Mouse (Mus musculus) embryonic facial prominence, embryonic 14.5 days (tissue): ENCODE measurements around the gene Hp1bp3. TPM values are rescaled to one million over a fixed set of nuclear protein-coding genes. Genes with fewer than 3 reads are reported as not detected.

Experiments used
- ATAC-seq: fragments of 200-750 bp; cut with Nextera tagmentation; 2 replicates; pipeline ENCODE4 v1.8.0; 2017; ENCODE audit warnings: low read depth, moderate number of reproducible peaks, moderate TSS enrichment
- DNase-seq: peaks from one replicate; pipeline ENCODE4 v3.0.0-alpha.2; 2015; ENCODE audit warnings: low spot score
- H3K27ac ChIP-seq: fragments of 300-500 bp; sonication (generic); replicated peaks from 2 replicates; pipeline ENCODE4 v1.5.1; 2014; ENCODE audit warnings: low read depth, mild to moderate bottlenecking, low read length, moderate library complexity
- H3K27me3 ChIP-seq: fragments of 300-500 bp; sonication (generic); replicated peaks from 2 replicates; pipeline ENCODE4 v1.6.1; 2014; ENCODE audit warnings: low read length; ENCODE audit not compliant: control insufficient read depth, insufficient read depth
- H3K36me3 ChIP-seq: fragments of 300-500 bp; sonication (generic); 2 replicates; pipeline ENCODE4 v1.6.1; 2014; ENCODE audit warnings: low read length, mixed read lengths; ENCODE audit not compliant: control insufficient read depth, insufficient read depth
- H3K4me1 ChIP-seq: fragments of 300-500 bp; sonication (generic); 2 replicates; pipeline ENCODE4 v1.6.1; 2014; ENCODE audit warnings: antibody characterized with exemption, low read length; ENCODE audit not compliant: control insufficient read depth, insufficient read depth
- H3K4me2 ChIP-seq: fragments of 300-500 bp; sonication (generic); 2 replicates; pipeline ENCODE4 v1.6.1; 2014; ENCODE audit warnings: low read depth, mild to moderate bottlenecking, low read length, moderate library complexity, mixed read lengths
- H3K4me3 ChIP-seq: fragments of 300-500 bp; sonication (generic); 2 replicates; pipeline ENCODE4 v1.5.1; 2014; ENCODE audit warnings: low read depth, mild to moderate bottlenecking, low read length
- H3K9ac ChIP-seq: fragments of 300-500 bp; sonication (generic); 2 replicates; pipeline ENCODE4 v1.6.1; 2014; ENCODE audit warnings: low read depth, mild to moderate bottlenecking, low read length, moderate library complexity, mixed read lengths
- H3K9me3 ChIP-seq: fragments of 300-500 bp; sonication (generic); 2 replicates; pipeline ENCODE4 v1.6.1; 2016; ENCODE audit warnings: low read length; ENCODE audit not compliant: control insufficient read depth
- WGBS: fragments of 180-500 bp; shearing (Covaris S2); extraction: QIAGEN DNeasy Blood & Tissue Kit; methylation state at CpG from one replicate; pipeline ENCODE4 v1.1.7; 2014; 5-methylcytosine and 5-hydroxymethylcytosine counted together
- polyA plus RNA-seq: library from polyadenylated mRNA; unstranded; fragments of >200 nt; fragmentation: Nextera tagmentation; extraction: Ambion mirVana; gene quantifications from 2 replicates; pipeline ENCODE4 v1.2.1, GENCODE M21; 2014

Gene Hp1bp3
- polyA plus RNA-seq, 1 experiment from 2014 or later: 145 TPM

- H3K36me3 ChIP-seq: no peaks in the 10 kb centered on the region
- 57% methylated on average over 14 of the region's 14 CpGs for WGBS
- no peak overlapping the region for H3K4me2 ChIP-seq
- no peak overlapping the region for H3K4me3 ChIP-seq
- H3K27ac ChIP-seq: no peak overlapping the region
- ATAC-seq (peak; percentile 74), DNase-seq (peak; percentile 90)
- no peak overlapping the region for H3K9ac ChIP-seq
- no peaks in the 10 kb centered on the region for H3K4me1 ChIP-seq
- H3K9me3 ChIP-seq: no peaks in the 10 kb centered on the region
- H3K27me3 ChIP-seq: no peaks in the 10 kb centered on the region
Observed at GRCm38 (mm10) chr4:138272011-138272997, 56.2 kb downstream of the Hp1bp3 start.

GRCm38 (mm10) chr4:138278346-138278745, 62.2 kb downstream of the Hp1bp3 start:
- Histone ChIP-seq H3K9me3 (no peaks in the 10 kb centered on the region), H3K4me3 (no peak overlapping the region), H3K27ac (no peak overlapping the region), H3K9ac (no peak overlapping the region), H3K36me3 (no peaks in the 10 kb centered on the region), H3K4me1 (no peaks in the 10 kb centered on the region), H3K27me3 (no peaks in the 10 kb centered on the region), H3K4me2 (no peak overlapping the region)
- DNase-seq (no peak), ATAC-seq (no peak)
- 68% methylated on average over 6 of the region's 7 CpGs for WGBS

GRCm38 (mm10) chr4:138282834-138283233, 66.7 kb downstream of the Hp1bp3 start:
- Histone ChIP-seq H3K36me3 (no peaks in the 10 kb centered on the region), H3K9me3 (no peaks in the 10 kb centered on the region), H3K27me3 (no peaks in the 10 kb centered on the region), H3K4me1 (no peaks in the 10 kb centered on the region), H3K4me3 (no peak overlapping the region), H3K4me2 (no peak overlapping the region), H3K27ac (no peak overlapping the region), H3K9ac (no peak overlapping the region)
- ATAC-seq (peak; percentile 51), DNase-seq (peak; percentile 83)
- WGBS: 32% methylated on average over 4 of the region's 4 CpGs

- Histone ChIP-seq H3K27ac (no peak overlapping the region), H3K36me3 (no peaks in the 10 kb centered on the region), H3K27me3 (no peaks in the 10 kb centered on the region), H3K4me1 (no peaks in the 10 kb centered on the region), H3K9ac (no peak overlapping the region), H3K4me2 (no peak overlapping the region), H3K9me3 (no peaks in the 10 kb centered on the region), H3K4me3 (no peak overlapping the region)
- no peak for ATAC-seq
- WGBS: 86% methylated on average over 12 of the region's 12 CpGs
- DNase-seq: no peak
Observed at GRCm38 (mm10) chr4:138286411-138286810, 70.3 kb downstream of the Hp1bp3 start.

GRCm38 (mm10) chr4:138288691-138289090, 72.6 kb downstream of the Hp1bp3 start:
- Histone ChIP-seq H3K4me1 (no peaks in the 10 kb centered on the region), H3K36me3 (no peaks in the 10 kb centered on the region), H3K4me2 (no peak overlapping the region), H3K27me3 (no peaks in the 10 kb centered on the region), H3K27ac (no peak overlapping the region), H3K4me3 (no peak overlapping the region), H3K9me3 (no peaks in the 10 kb centered on the region), H3K9ac (no peak overlapping the region)
- DNase-seq (no peak), ATAC-seq (no peak)
- 82% methylated on average over 7 of the region's 7 CpGs for WGBS

- no peak overlapping the region for H3K4me2 ChIP-seq
- no peaks in the 10 kb centered on the region for H3K4me1 ChIP-seq
- no peaks in the 10 kb centered on the region for H3K9me3 ChIP-seq
- 89% methylated on average over 13 of the region's 13 CpGs for WGBS
- no peaks in the 10 kb centered on the region for H3K36me3 ChIP-seq
- H3K27ac ChIP-seq: no peak overlapping the region
- H3K27me3 ChIP-seq: no peaks in the 10 kb centered on the region
- no peak overlapping the region for H3K9ac ChIP-seq
- H3K4me3 ChIP-seq: no peak overlapping the region
- DNase-seq (no peak), ATAC-seq (no peak)
Observed at GRCm38 (mm10) chr4:138292028-138292427, 75.9 kb downstream of the Hp1bp3 start.

- no peak overlapping the region for H3K9ac ChIP-seq
- no peak overlapping the region for H3K27ac ChIP-seq
- no peaks in the 10 kb centered on the region for H3K36me3 ChIP-seq
- WGBS: 76% methylated on average over 18 of the region's 18 CpGs
- no peaks in the 10 kb centered on the region for H3K27me3 ChIP-seq
- H3K4me1 ChIP-seq: no peaks in the 10 kb centered on the region
- peak; percentile 82; the same call in 1 of the 2 replicates for ATAC-seq
- DNase-seq: peak; percentile 20
- H3K4me3 ChIP-seq: no peak overlapping the region
- H3K9me3 ChIP-seq: no peaks in the 10 kb centered on the region
- H3K4me2 ChIP-seq: no peak overlapping the region
Observed at GRCm38 (mm10) chr4:138293261-138293948, 77.3 kb downstream of the Hp1bp3 start.

GRCm38 (mm10) chr4:138293949-138294550, 78.0 kb downstream of the Hp1bp3 start:
- DNase-seq (no peak), ATAC-seq (no peak)
- Histone ChIP-seq H3K4me3 (no peak overlapping the region), H3K27me3 (no peaks in the 10 kb centered on the region), H3K4me1 (no peaks in the 10 kb centered on the region), H3K36me3 (no peaks in the 10 kb centered on the region), H3K9ac (no peak overlapping the region), H3K9me3 (no peaks in the 10 kb centered on the region), H3K27ac (no peak overlapping the region), H3K4me2 (no peak overlapping the region)
- 84% methylated on average over 7 of the region's 14 CpGs for WGBS
